Mouse (Mus musculus) bone marrow, adult 2 months (tissue): ENCODE results near the gene Gck.

Source experiments
- CTCF ChIP-seq: fragments of 200-500 bp; IDR thresholded peaks from 2 replicates; pipeline ENCODE4 v1.5.1; 2011; ENCODE audit warnings: low read length, control low read depth; ENCODE audit not compliant: control insufficient read depth, insufficient read depth
- POLR2A ChIP-seq: fragments of 200-500 bp; IDR thresholded peaks from 2 replicates; pipeline ENCODE4 v1.6.1; 2011; ENCODE audit warnings: low read depth, mild to moderate bottlenecking, control low read depth, low read length, borderline replicate concordance; ENCODE audit not compliant: control insufficient read depth

- TF ChIP-seq POLR2A (no peak), CTCF (no peak)
These were observed 98.7 kb downstream of the Gck start for GRCm38 (mm10) chr11:5851021-5851736.
